Mouse (Mus musculus) c-Kit-positive CD71-negative TER-119-negative erythroid progenitor cells, embryonic 14.5 days (primary cell): ENCODE measurements around the gene Mpv17.

Experiments used
- DNase-seq: peaks from one replicate; pipeline ENCODE4 v3.0.0-alpha.2; 2013; ENCODE audit warnings: low read depth

Mpv17 gene

GRCm38 (mm10) chr5:31105814-31106335 lies 48.2 kb downstream of the Mpv17 start, which contains the start of gene Dnajc5g:
Gene Dnajc5g (plus strand): TSS chr5:31106285.
- DNase-seq = no peak

GRCm38 (mm10) chr5:31095711-31096480 lies 58.2 kb downstream of the Mpv17 start:
- DNase-seq = no peak

- DNase-seq = peak; percentile 68
Measured at GRCm38 (mm10) chr5:31094799-31095691, 59.0 kb downstream of the Mpv17 start.

- no peak for DNase-seq
Measured at GRCm38 (mm10) chr5:31094100-31094798, 59.8 kb downstream of the Mpv17 start.

- no peak for DNase-seq
Measured at GRCm38 (mm10) chr5:31093151-31094041, 60.7 kb downstream of the Mpv17 start.

GRCm38 (mm10) chr5:31092231-31092975 lies 61.6 kb downstream of the Mpv17 start:
- DNase-seq = no peak
